ENCODE assay signal across 28 mouse cellular contexts in genomic region chr14:48553216-48553615, GRCm38 (mm10).
DNase-seq lines count a peak whose midpoint lies in the region; ATAC-seq and TF ChIP-seq lines count a peak whose summit lies in the region.
"Had no signal": no experiment of that assay in that cellular context is flagged by ENCODE, and none has a peak within 500 bp of the region (broad histone marks: within the 10 kb centered on the region; RNA-seq: fewer than 3 reads in every experiment).

No protein-coding gene starts in this region.

- no peak overlapping the region for H3K4me2 ChIP-seq in lung, postnatal 0 days (replicated peaks; ENCODE audit: low read depth, low read length)
- H3K4me2 ChIP-seq: embryonic facial prominence, embryonic 12.5 days; embryonic facial prominence, embryonic 15.5 days; forebrain, embryonic 12.5 days; heart, embryonic 12.5 days; heart, embryonic 15.5 days; hindbrain, embryonic 13.5 days; intestine, embryonic 15.5 days had no signal

- no peak overlapping the region for H3K4me3 ChIP-seq in lung, postnatal 0 days (ENCODE audit: low read depth, low read length)
- H3K4me3 ChIP-seq in E14TG2a.4 (replicated peaks; ENCODE audit: low read length): peak overlapping the region; percentile 43; the same call in 1 of the 2 replicates
- H3K4me3 ChIP-seq: embryonic facial prominence, embryonic 12.5 days; embryonic facial prominence, embryonic 15.5 days; forebrain, embryonic 12.5 days; heart, embryonic 12.5 days; heart, embryonic 15.5 days; hindbrain, embryonic 10.5 days; hindbrain, embryonic 13.5 days; intestine, embryonic 15.5 days had no signal

- 58% methylated on average over 4 of the region's 4 CpGs for WGBS in lung, postnatal 0 days

- DNase-seq in lung, postnatal 10 days: peak; percentile 2
- DNase-seq in lung, postnatal 0 days (ENCODE audit: low spot score): no peak
- peak; percentile 53 for DNase-seq in ES-CJ7 (ENCODE audit: low read depth, low spot score)
- peak; percentile 16 for DNase-seq in brain, embryonic 14.5 days (ENCODE audit: low read depth)
- no peak for DNase-seq in layer of hippocampus, postnatal 10 days (ENCODE audit: low spot score in 2 of 2)
- DNase-seq: adrenal gland, adult 8-10 months; adrenal gland, postnatal 25 days; cerebellum, adult 18-20 months; cerebellum, adult 9-11 months; cerebellum, postnatal 25 days; gastrocnemius, postnatal 25 days; heart, adult 18-20 months; heart, postnatal 10 days; heart, postnatal 36 days had no signal

- H3K9ac ChIP-seq in lung, postnatal 0 days (replicated peaks; ENCODE audit: low read depth): no peak overlapping the region
- H3K9ac ChIP-seq: embryonic facial prominence, embryonic 12.5 days; embryonic facial prominence, embryonic 15.5 days; forebrain, embryonic 12.5 days; heart, embryonic 12.5 days; heart, embryonic 15.5 days; hindbrain, embryonic 13.5 days; intestine, embryonic 15.5 days had no signal

- H3K4me1 ChIP-seq in lung, postnatal 0 days (ENCODE audit: insufficient read depth, low read depth, low read length): no peaks in the 10 kb centered on the region
- peaks cover 30% of the 10 kb centered on the region for H3K4me1 ChIP-seq in E14TG2a.4 (replicated peaks; ENCODE audit: low read depth, low read length)
- H3K4me1 ChIP-seq: embryonic facial prominence, embryonic 12.5 days; embryonic facial prominence, embryonic 15.5 days; forebrain, embryonic 12.5 days; heart, embryonic 15.5 days; hindbrain, embryonic 10.5 days; hindbrain, embryonic 13.5 days; intestine, embryonic 15.5 days had no signal

- ATAC-seq in lung, postnatal 0 days: no peak
- ATAC-seq: activated CD4-positive, CD25-positive, alpha-beta regulatory T cell, adult 4 months; CD4-positive, CD25-positive, alpha-beta regulatory T cell, adult 4 months; hindbrain, embryonic 16.5 days; intestine, embryonic 15.5 days; Patski had no signal

- H3K9me3 ChIP-seq in lung, postnatal 0 days (ENCODE audit: low read length): no peaks in the 10 kb centered on the region
- H3K9me3 ChIP-seq in E14TG2a.4 (ENCODE audit: low read length): no peaks in the 10 kb centered on the region
- H3K9me3 ChIP-seq: embryonic facial prominence, embryonic 12.5 days; embryonic facial prominence, embryonic 15.5 days; forebrain, embryonic 12.5 days; G1E; heart, embryonic 15.5 days; hindbrain, embryonic 10.5 days; hindbrain, embryonic 13.5 days; intestine, embryonic 15.5 days had no signal

- no peak overlapping the region for H3K27ac ChIP-seq in lung, postnatal 0 days (ENCODE audit: low read length)
- H3K27ac ChIP-seq: embryonic facial prominence, embryonic 12.5 days; embryonic facial prominence, embryonic 15.5 days; forebrain, embryonic 12.5 days; heart, embryonic 15.5 days; hindbrain, embryonic 10.5 days; hindbrain, embryonic 13.5 days; intestine, embryonic 15.5 days had no signal

- H3K36me3 ChIP-seq in lung, postnatal 0 days (ENCODE audit: insufficient read depth, low read length): no peaks in the 10 kb centered on the region
- H3K36me3 ChIP-seq in E14TG2a.4 (ENCODE audit: insufficient read depth, low read length): no peaks in the 10 kb centered on the region
- H3K36me3 ChIP-seq: embryonic facial prominence, embryonic 12.5 days; embryonic facial prominence, embryonic 15.5 days; forebrain, embryonic 12.5 days; G1E; heart, embryonic 12.5 days; heart, embryonic 15.5 days; hindbrain, embryonic 10.5 days; hindbrain, embryonic 13.5 days; intestine, embryonic 15.5 days had no signal

- TF ChIP-seq POLR2A in brain, embryonic 14.5 days (IDR thresholded peaks at IDR 0.05; ENCODE audit: borderline replicate concordance, extremely low read depth, insufficient read depth, insufficient read length, poor library complexity, severe bottlenecking): no peak

- TF ChIP-seq EP300 in lung, postnatal 0 days (IDR thresholded peaks at IDR 0.05): no peak

- no peak for TF ChIP-seq CTCF in lung, postnatal 0 days (IDR thresholded peaks at IDR 0.05)
- TF ChIP-seq CTCF in E14TG2a.4 (conservative IDR thresholded peaks at IDR 0.05; ENCODE audit: low read length): no peak
- TF ChIP-seq CTCF in brain, embryonic 14.5 days (IDR thresholded peaks at IDR 0.05; ENCODE audit: borderline replicate concordance, extremely low read depth, insufficient read depth, insufficient read length): no peak

- no peaks in the 10 kb centered on the region for H3K27me3 ChIP-seq in lung, postnatal 0 days (replicated peaks; ENCODE audit: insufficient read depth, low read length)
- H3K27me3 ChIP-seq in E14TG2a.4 (ENCODE audit: insufficient read depth, low read length): peaks cover 19% of the 10 kb centered on the region
- H3K27me3 ChIP-seq: embryonic facial prominence, embryonic 15.5 days; heart, embryonic 12.5 days; heart, embryonic 15.5 days; intestine, embryonic 15.5 days had no signal

Comparison
In these comparisons a context has a peak if more than half of its experiments do, and no peak if none do; other contexts are left out.
1. DNase-seq: peak in lung, postnatal 10 days (single experiment), ES-CJ7 (single experiment) and brain, embryonic 14.5 days (single experiment); none in lung, postnatal 0 days (single experiment) and layer of hippocampus, postnatal 10 days (0 of 2).